Mouse (Mus musculus) midbrain, embryonic 10.5 days (tissue): ENCODE data around the gene Ptprc. TPM values are rescaled to one million over a fixed set of nuclear protein-coding genes. Genes with fewer than 3 reads are reported as not detected.
A peak's percentile ranks its signal among the peaks of the same experiment; 100 is the strongest.

ENCODE experiments used
- DNase-seq: peaks from one replicate; pipeline ENCODE4 v3.0.0-alpha.2; 2017; ENCODE audit warnings: low spot score
- H3K27ac ChIP-seq: fragments of 300-500 bp; sonication (generic); replicated peaks from 2 replicates; pipeline ENCODE4 v1.5.1; 2016; ENCODE audit warnings: mild to moderate bottlenecking
- H3K27me3 ChIP-seq: fragments of 300-500 bp; sonication (generic); 2 replicates; pipeline ENCODE4 v1.6.1; 2016; ENCODE audit warnings: low read depth, mild to moderate bottlenecking; ENCODE audit not compliant: poor library complexity, severe bottlenecking
- H3K36me3 ChIP-seq: fragments of 300-500 bp; sonication (generic); 2 replicates; pipeline ENCODE4 v1.6.1; 2016; ENCODE audit warnings: mild to moderate bottlenecking, moderate library complexity
- H3K4me1 ChIP-seq: fragments of 300-500 bp; sonication (generic); 2 replicates; pipeline ENCODE4 v1.6.1; 2016
- H3K4me3 ChIP-seq: fragments of 300-500 bp; sonication (generic); 2 replicates; pipeline ENCODE4 v1.5.1; 2016; ENCODE audit warnings: mild to moderate bottlenecking, moderate library complexity
- H3K9me3 ChIP-seq: fragments of 300-500 bp; sonication (generic); replicated peaks from 2 replicates; pipeline ENCODE4 v1.6.1; 2016; ENCODE audit warnings: mild to moderate bottlenecking
- WGBS: fragments of 180-500 bp; shearing (Covaris S2); methylation state at CpG from one replicate; pipeline ENCODE4 v1.1.7; 2016; 5-methylcytosine and 5-hydroxymethylcytosine counted together
- polyA plus RNA-seq: library from polyadenylated mRNA; unstranded; fragments of >200 nt; fragmentation: Nextera tagmentation; extraction: Ambion mirVana; gene quantifications from 2 replicates; pipeline ENCODE4 v1.2.1, GENCODE M21; 2016

Gene Ptprc
- 1.3 and 1.5 TPM in 2 replicates for polyA plus RNA-seq

GRCm38 (mm10) chr1:138175494-138175893 lies at the start of gene Ptprc:
Ptprc (minus strand) TSS chr1:138175708.
- H3K4me3 ChIP-seq, result no peak within 1 kb of the TSS
- whole genome bisulfite sequencing, result 91% methylated on average over 4 of the region's 4 CpGs
- H3K4me1 ChIP-seq, result no peaks in the 10 kb centered on the region
- no peaks in the 10 kb centered on the region for H3K27me3 ChIP-seq
- no peak within 1 kb of the TSS for H3K27ac ChIP-seq
- DNase-seq, result no peak
- no peaks in the 10 kb centered on the region for H3K9me3 ChIP-seq
- no peaks in the 10 kb centered on the region for H3K36me3 ChIP-seq

- WGBS, result 86% methylated on average over 3 of the region's 3 CpGs
- DNase-seq, result no peak
Observed at GRCm38 (mm10) chr1:138214736-138215458, 39.4 kb upstream of the Ptprc start.

DNA sequence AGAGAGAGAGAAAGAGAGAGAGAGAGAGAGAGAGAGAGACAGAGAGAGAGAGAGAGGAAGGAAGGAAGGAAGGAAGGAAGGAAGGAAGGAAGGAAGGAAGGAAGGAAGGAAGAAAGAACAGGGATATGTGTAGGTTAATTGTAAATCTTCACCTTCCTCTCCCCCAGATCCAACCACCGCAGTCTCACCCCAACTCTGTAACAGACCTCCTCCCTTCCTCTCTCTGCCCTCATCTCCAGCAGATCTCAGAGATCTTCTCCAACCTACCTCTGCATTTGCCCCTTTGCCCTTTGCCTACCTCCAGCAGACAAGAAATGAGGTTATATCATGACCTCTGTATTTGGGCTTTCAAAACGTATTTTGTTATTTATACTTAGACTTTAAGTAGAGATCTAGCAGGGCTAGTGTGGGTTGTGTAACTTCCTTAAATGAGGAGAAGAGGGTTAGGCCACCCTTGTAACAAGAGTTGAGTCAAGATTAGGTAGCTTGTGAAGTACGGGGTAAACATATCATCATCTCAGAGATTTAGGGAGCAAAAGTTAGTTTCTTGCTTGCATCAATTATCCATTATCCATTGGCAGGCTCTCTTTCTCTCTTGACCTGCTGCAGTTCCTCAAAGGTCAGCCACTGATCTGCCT lies 35.0 kb upstream of the Ptprc start:
- WGBS, result 85% methylated on average over 3 of the region's 3 CpGs
- Histone ChIP-seq H3K36me3 (no peaks in the 10 kb centered on the region), H3K27me3 (no peaks in the 10 kb centered on the region), H3K9me3 (no peaks in the 10 kb centered on the region), H3K4me1 (peaks cover 5% of the 10 kb centered on the region), H3K4me3 (no peak overlapping the region), H3K27ac (no peak overlapping the region)
- DNase-seq, result no peak

More at GRCm38 (mm10) chr1:138214736-138215458, 39.4 kb upstream of the Ptprc start:
- Histone ChIP-seq H3K9me3 (no peaks in the 10 kb centered on the region), H3K4me3 (no peak overlapping the region), H3K4me1 (no peaks in the 10 kb centered on the region), H3K27ac (no peak overlapping the region), H3K36me3 (no peaks in the 10 kb centered on the region), H3K27me3 (no peaks in the 10 kb centered on the region)

GRCm38 (mm10) chr1:138209751-138210150 lies 34.2 kb upstream of the Ptprc start:
- no peak overlapping the region for H3K27ac ChIP-seq
- 89% methylated on average over 3 of the region's 3 CpGs for WGBS
- H3K4me3 ChIP-seq, result no peak overlapping the region

DNA sequence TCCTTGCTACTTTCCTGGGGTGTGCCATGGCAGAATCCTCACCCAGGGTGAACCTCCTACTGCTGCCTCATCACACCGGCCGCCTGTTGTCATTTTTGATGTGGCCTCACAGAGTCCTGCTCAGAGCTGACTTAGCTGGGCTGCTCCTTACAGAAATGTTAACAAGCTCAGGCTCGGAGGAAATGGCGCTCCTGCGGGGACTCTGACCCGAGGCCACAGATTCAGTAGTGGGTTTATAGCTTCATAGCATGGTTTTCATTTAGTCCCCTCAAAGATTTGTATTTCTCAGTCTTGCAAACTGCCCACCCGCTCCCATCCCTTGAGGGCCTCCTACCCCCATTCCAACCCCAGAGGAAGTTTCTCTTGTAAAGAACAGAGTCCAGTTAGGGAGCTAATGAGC lies 30.5 kb upstream of the Ptprc start:
- H3K36me3 ChIP-seq, result no peaks in the 10 kb centered on the region
- peak; percentile 16 for DNase-seq
- no peak overlapping the region for H3K27ac ChIP-seq
- no peaks in the 10 kb centered on the region for H3K9me3 ChIP-seq
- no peak overlapping the region for H3K4me3 ChIP-seq
- H3K4me1 ChIP-seq, result peaks cover 5% of the 10 kb centered on the region
- WGBS, result 65% methylated on average over 7 of the region's 7 CpGs
- no peaks in the 10 kb centered on the region for H3K27me3 ChIP-seq

More at GRCm38 (mm10) chr1:138209751-138210150, 34.2 kb upstream of the Ptprc start:
- no peaks in the 10 kb centered on the region for H3K27me3 ChIP-seq
- H3K9me3 ChIP-seq, result no peaks in the 10 kb centered on the region
- no peaks in the 10 kb centered on the region for H3K36me3 ChIP-seq
- peaks cover 5% of the 10 kb centered on the region for H3K4me1 ChIP-seq
- no peak for DNase-seq

- no peaks in the 10 kb centered on the region for H3K36me3 ChIP-seq
- 81% methylated on average over 8 of the region's 8 CpGs for whole genome bisulfite sequencing
Observed at GRCm38 (mm10) chr1:138191689-138192508, 16.4 kb upstream of the Ptprc start.

GRCm38 (mm10) chr1:138188131-138188530 lies 12.6 kb upstream of the Ptprc start:
- 83% methylated on average over 4 of the region's 4 CpGs for WGBS
- H3K36me3 ChIP-seq, result no peaks in the 10 kb centered on the region
- no peaks in the 10 kb centered on the region for H3K9me3 ChIP-seq
- no peaks in the 10 kb centered on the region for H3K27me3 ChIP-seq
- no peak overlapping the region for H3K27ac ChIP-seq
- no peak overlapping the region for H3K4me3 ChIP-seq
- DNase-seq, result no peak
- no peaks in the 10 kb centered on the region for H3K4me1 ChIP-seq

More at GRCm38 (mm10) chr1:138191689-138192508, 16.4 kb upstream of the Ptprc start:
- Histone ChIP-seq H3K4me3 (no peak overlapping the region), H3K27ac (no peak overlapping the region; the same call in 1 of the 2 replicates), H3K27me3 (no peaks in the 10 kb centered on the region), H3K9me3 (no peaks in the 10 kb centered on the region), H3K4me1 (no peaks in the 10 kb centered on the region)
- DNase-seq, result no peak

DNA sequence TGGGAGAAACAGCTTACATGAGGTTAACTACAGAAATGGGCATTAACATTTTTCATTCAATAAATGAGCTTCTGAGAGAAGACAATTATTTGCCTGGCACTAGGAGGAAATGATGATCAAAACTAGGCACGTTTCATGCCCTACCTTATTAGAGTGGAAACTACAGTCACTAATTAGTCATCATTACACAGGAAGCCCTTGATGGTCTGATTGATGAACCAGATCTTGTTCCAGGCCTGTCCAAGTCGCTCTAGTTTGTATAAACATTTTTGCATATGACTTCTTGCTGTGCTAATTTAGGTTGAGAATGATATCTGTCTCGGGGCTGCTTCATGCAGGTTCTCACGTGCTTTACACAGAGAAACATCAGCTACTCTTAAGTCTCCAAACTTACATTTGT lies 10.4 kb upstream of the Ptprc start:
- Histone ChIP-seq H3K9me3 (no peaks in the 10 kb centered on the region), H3K27ac (no peak overlapping the region), H3K27me3 (no peaks in the 10 kb centered on the region), H3K4me3 (no peak overlapping the region), H3K4me1 (no peaks in the 10 kb centered on the region), H3K36me3 (no peaks in the 10 kb centered on the region)
- no peak for DNase-seq
- WGBS, result 85% methylated on average over 4 of the region's 4 CpGs

- H3K4me3 ChIP-seq, result no peak overlapping the region
- H3K4me1 ChIP-seq, result no peaks in the 10 kb centered on the region
- DNase-seq, result no peak
- H3K9me3 ChIP-seq, result no peaks in the 10 kb centered on the region
- no peak overlapping the region for H3K27ac ChIP-seq
- H3K27me3 ChIP-seq, result no peaks in the 10 kb centered on the region
- H3K36me3 ChIP-seq, result no peaks in the 10 kb centered on the region
Observed at GRCm38 (mm10) chr1:138180081-138180480, 4.6 kb upstream of the Ptprc start.

DNA sequence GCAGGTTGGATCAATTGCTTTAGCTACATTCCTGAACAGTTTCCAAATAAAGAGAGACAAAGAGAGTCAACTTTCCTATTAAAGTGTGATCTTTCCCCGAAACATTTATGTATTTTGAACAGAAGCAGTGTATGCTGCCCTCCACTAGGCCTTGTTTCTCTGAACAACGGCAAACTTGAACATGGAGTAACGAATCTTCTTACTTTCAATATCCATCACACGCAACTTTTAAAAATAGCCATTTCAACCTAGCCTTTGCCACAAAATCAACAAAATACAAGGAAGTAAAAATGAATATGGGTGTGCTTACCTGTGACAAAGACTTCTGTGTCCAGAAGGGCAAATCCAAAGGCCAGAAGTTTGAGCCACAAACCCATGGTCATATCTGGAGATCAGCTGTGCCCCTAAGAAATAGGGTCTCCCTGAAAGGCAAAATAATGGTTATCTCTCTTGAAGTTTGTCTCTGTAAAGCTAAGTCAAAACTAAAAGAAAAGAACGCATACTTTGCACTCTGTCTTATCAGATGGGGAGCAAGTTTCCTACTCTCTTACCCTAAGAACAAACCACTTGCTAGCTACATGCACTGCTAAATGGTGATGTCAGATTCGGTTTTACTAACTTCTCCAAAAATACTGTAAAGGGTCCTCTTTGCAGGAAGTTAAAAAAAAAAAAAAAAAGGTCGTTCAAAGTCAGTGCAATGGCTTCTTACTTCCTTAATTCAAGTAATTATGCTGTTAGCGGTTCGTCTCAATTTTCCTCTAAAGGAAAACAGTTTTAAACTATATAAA lies 609 bp downstream of the Ptprc start:
- Histone ChIP-seq H3K4me3 (no peak overlapping the region), H3K9me3 (no peaks in the 10 kb centered on the region), H3K4me1 (no peaks in the 10 kb centered on the region), H3K27ac (no peak overlapping the region), H3K36me3 (no peaks in the 10 kb centered on the region), H3K27me3 (no peaks in the 10 kb centered on the region)
- DNase-seq, result no peak
- 85% methylated on average over 9 of the region's 9 CpGs for WGBS

DNA sequence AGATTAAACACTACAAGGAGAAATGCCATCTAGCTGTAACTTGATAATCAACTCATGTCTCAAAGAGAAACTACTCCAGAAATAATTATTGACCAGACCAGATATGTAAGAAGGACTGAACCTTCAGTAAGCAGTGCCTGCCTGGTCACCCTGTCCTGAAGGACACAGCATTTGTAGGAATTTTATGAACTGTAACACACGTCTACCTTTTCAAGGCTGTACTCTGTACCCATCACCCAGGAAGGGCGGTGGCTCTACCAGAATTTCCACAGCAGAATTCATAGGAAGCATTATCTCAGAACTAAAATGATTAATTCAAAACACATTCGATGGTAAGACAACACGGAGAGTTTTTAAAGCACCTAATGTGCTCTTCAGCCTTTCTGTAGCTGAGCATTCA lies 1.4 kb downstream of the Ptprc start:
- H3K27ac ChIP-seq, result no peak overlapping the region
- H3K36me3 ChIP-seq, result no peaks in the 10 kb centered on the region
- 92% methylated on average over 4 of the region's 4 CpGs for WGBS
- no peaks in the 10 kb centered on the region for H3K4me1 ChIP-seq
- H3K27me3 ChIP-seq, result no peaks in the 10 kb centered on the region
- no peak overlapping the region for H3K4me3 ChIP-seq
- no peaks in the 10 kb centered on the region for H3K9me3 ChIP-seq
- no peak for DNase-seq

DNA sequence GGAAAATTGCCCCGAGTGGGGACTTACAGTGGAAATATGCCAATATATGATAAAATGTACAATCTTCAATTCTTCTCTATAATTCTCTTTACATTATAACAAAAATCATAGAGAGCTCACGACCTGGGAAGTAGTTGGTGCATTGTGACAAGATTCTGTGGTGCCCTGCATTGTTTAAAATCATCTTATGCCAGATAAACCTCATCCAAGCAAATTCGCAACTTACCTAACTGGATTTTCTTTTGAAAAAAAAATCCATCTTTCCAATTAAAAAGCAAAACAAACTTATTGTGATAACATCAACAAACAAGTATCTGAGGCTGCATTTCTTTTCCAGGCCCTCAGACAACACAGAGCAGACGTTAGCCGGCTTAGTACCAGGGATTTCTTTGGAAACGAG lies 1.8 kb downstream of the Ptprc start:
- Histone ChIP-seq H3K27ac (no peak overlapping the region), H3K36me3 (no peaks in the 10 kb centered on the region), H3K9me3 (no peaks in the 10 kb centered on the region), H3K4me3 (no peak overlapping the region), H3K4me1 (no peaks in the 10 kb centered on the region), H3K27me3 (no peaks in the 10 kb centered on the region)
- DNase-seq, result no peak
- 80% methylated on average over 6 of the region's 6 CpGs for WGBS
